Mouse (Mus musculus): ENCODE measurements around the gene Olfr1450.

DNA sequence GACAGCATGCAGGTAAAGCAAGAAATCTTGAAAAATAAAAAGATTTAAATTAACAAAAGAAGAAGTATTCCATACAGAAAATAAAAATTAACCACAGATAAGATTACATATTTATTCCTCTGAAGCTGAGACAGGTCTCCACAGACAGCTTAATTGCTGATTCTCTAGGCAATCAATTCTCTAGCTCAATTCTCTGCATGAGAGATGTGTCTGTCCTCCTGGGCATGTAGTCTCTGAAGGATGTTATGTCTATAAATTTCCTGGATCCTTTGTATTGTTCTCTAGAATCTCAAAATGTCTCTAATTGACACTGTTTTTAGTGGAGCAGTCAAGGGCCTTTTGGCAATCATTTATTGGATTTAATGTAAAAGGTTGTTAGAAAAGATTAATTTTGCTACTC is 19.5 kb upstream of the Olfr1450 start, which contains the start of gene Olfr1449:
- no peak for TF ChIP-seq CTCF (IDR thresholded peaks at IDR 0.05; ENCODE audit: low read depth, low read length)
- no peak for TF ChIP-seq GATA1 (IDR thresholded peaks at IDR 0.05; ENCODE audit: borderline replicate concordance, low read length)
- no peak for TF ChIP-seq TAL1 (conservative IDR thresholded peaks at IDR 0.05; ENCODE audit: low read depth, low read length)
- no peak for TF ChIP-seq GATA2 (IDR thresholded peaks at IDR 0.05; ENCODE audit: borderline replicate concordance, low read depth, low read length)
